Mouse (Mus musculus) gastrocnemius, adult 2 months (tissue): ENCODE measurements at regions not wholly inside any gene's neighbourhood (a gene's known extent, or its start where the extent isn't known, plus 50 kb on each side); places are given as distances from the start of the nearest gene placed in this dataset.

Experiments used
- DNase-seq: peaks from one replicate; pipeline ENCODE4 v3.0.0; 2022
- H3K27ac ChIP-seq: fragments of 200-600 bp; 2 replicates; pipeline ENCODE4 v1.8.1; 2022; ENCODE audit warnings: mild to moderate bottlenecking
- H3K4me3 ChIP-seq: fragments of 200-600 bp; 2 replicates; pipeline ENCODE4 v1.8.1; 2022; ENCODE audit warnings: mild to moderate bottlenecking, moderate library complexity
- CTCF ChIP-seq: fragments of 200-600 bp; IDR thresholded peaks from 2 replicates; pipeline ENCODE4 v1.8.1; 2022; ENCODE audit warnings: antibody characterized with exemption, mild to moderate bottlenecking, moderate library complexity
- intact Hi-C: fragments of 180-260 bp; cut with DNase I; formaldehyde crosslinking; loops from one replicate; pipeline ENCODE4 v1.15.1; 2025

- no peak for DNase-seq
- H3K4me3 ChIP-seq = no peak overlapping the region
- intact Hi-C loops = no loop called here
- no peak overlapping the region for H3K27ac ChIP-seq
- TF ChIP-seq CTCF = no peak
Observed at GRCm38 (mm10) chr7:40846512-40846911, 51.6 kb upstream of the Vstm2b start.
